Mouse (Mus musculus): ENCODE results near the gene Heatr3.

DNA sequence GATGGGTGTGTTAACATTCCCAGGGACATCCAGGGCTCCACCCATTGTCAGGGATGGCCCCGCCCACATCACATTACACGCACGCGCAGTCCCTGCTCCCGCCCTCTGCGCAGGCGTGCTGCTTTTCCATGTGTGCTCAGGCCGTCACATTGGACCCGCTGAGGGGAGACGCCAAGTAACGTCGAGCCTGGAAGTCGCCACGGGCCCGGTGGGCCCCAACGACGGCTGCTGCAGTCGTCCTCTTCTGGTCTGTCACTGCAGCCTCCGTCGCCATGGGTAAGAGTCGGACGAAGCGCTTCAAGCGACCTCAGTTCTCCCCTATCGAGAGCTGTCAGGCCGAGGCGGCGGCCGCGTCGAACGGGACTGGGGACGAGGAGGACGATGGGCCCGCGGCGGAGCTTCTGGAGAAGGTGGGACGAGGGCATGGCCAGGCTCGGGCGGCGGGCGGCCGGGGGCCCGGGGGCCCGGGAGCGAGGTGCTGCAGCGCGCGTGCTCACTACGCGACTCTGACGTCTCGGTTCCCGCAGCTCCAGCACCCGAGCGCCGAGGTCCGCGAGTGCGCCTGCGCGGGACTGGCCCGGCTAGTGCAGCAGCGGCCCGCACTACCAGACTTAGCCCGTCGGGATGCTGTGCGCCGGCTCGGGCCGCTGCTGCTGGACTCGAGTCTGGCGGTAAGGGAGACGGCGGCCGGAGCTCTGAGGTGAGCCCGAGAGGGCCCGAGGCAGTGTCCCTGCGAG, at the start of gene Heatr3:
- TF ChIP-seq CTCF (IDR thresholded peaks at IDR 0.05; ENCODE audit: low read depth), result peak; percentile 39; the same call in 1 of the 2 replicates
- no peak for TF ChIP-seq EP300 (optimal IDR thresholded peaks at IDR 0.05)
